Mouse (Mus musculus): Measurements from ENCODE around the gene Ldb1. TPM values are rescaled to one million over a fixed set of nuclear protein-coding genes. Genes with fewer than 3 reads are reported as not detected.
"Not testable (repeated sequence)": the region's sequence is repeated elsewhere in the genome, so short reads cannot be mapped to it uniquely, and the experiment has no call there.

Ldb1 gene
- polyA plus RNA-seq, 2 experiments from 2014 or later = 43.6 to 47.2 TPM

DNA sequence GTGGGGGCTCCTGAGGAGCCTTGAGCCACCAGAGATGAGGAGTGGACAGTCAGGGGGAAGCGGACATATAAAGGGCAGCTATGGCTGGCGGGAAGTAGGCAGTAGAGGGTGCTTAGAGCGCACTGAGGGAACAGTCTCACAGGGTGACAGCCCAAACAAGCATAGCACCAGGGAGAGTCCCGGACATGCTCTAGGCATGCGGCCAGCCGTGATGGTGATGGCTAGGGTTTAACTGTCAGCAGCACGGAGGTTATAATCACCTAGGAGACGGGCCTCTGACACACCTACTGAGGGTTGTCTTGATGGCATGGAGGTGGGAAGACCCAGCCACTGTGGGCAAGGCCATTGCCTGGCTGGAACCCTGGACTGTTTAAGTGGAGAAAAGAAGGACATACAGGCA lies 18.4 kb downstream of the Ldb1 start:
- no peak for ATAC-seq

DNA sequence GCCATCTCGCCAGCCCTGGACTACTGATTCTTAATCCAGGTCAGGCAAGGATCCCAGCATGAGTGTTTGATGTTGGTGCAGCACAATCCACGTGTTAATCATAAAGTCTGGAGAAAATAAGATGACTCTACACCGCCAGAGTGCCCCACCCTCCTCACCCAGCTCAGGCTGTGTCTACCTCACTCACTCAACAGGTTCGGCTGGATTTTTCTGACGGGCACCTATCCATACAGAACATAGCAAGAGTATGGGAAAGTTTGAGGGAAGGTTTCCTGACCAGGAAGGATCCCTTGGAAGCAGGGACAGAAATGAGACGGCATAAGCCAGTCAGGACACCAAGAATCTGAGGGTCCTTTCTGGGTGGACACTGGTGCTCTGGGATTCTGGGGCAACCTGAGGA lies 20.1 kb downstream of the Ldb1 start:
- ATAC-seq = no peak

DNA sequence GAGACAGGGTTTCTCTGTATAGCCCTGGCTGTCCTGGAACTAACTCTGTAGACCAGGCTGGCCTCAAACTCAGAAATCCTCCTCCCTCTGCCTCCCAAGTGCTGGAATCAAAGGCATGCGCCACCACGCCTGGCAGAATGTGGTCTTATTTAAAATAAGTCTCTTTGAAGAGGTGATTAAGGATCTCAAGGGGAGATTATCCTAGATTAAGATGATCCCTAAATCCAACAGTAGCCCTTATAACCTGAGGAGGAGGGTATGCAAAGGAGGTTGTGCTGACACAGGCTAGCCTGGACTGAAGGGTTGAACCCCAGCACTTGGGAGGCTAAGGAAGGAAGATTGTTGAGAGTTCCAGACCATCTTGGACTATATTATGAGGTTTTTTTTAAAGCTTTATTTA lies 29.0 kb downstream of the Ldb1 start:
- ATAC-seq = no peak

DNA sequence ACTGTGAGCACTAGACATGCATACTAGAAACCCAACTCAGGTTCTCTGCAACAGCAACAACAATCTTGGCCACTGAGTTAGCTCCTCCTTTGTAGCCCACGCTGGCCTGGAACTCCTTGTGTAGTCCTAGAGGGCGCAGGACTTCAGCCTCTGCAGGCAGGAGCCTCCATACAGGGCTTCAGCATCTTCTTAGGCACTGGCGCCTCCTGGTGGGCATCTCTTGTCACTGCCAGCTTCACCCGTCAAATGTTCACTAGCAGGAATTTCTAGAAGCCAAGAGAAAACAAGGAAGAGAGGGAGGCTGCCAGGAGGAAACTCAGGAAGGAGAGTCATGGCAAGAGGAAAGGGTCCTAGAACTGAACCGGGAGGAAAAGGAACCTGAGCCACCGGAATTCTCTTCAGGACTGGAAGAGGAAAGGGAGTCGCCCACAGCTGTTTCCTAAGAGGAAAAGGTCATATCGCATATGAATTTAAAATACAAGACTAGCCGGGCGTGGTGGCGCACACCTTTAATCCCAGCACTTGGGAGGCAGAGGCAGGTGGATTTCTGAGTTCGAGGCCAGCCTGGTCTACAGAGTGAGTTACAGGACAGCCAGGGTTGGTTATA lies 30.3 kb downstream of the Ldb1 start:
- peak; percentile 85 for ATAC-seq

DNA sequence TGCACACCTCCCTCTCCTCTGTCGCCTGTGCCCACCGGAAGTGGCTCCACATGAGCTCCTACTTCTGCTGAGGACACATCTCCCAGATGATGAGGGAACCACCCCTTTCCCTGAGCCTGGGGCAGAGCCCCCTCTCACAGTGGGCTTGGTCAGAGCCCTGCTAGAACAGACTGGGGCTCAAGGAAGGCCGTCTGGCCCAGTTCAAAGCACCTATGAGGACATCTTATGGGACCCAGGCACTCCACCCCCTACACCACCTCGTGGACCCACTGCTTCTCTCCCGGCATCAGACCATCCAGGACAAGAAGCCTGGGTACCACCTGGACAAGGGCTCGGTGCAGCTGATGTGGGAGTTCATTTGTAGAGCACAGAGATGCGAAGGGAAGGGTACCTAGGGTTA lies 39.3 kb downstream of the Ldb1 start:
- no peak for ATAC-seq

DNA sequence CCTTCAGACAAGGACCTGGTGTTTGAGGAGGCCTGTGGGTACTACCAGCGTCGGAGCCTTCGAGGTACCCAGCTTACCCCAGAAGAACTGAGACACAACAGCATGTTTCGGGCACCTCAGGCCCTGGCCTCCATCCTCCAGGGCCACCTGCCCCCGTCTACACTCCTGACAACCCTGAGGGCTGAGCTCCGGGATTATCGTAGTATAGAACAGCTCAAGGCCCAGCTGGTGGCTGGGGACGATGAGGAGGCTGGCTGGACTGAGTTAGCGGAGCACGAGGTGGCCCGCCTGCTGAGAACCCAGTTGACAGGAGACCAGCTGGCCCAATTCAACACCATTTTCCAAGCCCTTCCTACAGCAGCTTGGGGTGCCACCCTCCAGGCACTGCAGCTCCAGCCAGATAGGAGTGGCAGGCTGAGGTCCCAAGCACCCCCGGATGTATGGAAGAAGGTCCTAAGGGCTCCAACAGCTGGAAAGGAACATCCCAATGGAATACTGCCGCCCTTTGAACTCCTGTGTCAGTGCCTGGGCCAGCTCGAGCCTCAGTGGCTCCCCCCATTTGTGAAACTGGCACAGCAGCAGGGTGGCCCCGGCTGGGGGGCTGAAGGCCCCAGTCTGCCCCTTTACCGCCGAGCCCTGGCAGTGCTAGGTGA lies 40.1 kb downstream of the Ldb1 start:
- ATAC-seq = no peak

DNA sequence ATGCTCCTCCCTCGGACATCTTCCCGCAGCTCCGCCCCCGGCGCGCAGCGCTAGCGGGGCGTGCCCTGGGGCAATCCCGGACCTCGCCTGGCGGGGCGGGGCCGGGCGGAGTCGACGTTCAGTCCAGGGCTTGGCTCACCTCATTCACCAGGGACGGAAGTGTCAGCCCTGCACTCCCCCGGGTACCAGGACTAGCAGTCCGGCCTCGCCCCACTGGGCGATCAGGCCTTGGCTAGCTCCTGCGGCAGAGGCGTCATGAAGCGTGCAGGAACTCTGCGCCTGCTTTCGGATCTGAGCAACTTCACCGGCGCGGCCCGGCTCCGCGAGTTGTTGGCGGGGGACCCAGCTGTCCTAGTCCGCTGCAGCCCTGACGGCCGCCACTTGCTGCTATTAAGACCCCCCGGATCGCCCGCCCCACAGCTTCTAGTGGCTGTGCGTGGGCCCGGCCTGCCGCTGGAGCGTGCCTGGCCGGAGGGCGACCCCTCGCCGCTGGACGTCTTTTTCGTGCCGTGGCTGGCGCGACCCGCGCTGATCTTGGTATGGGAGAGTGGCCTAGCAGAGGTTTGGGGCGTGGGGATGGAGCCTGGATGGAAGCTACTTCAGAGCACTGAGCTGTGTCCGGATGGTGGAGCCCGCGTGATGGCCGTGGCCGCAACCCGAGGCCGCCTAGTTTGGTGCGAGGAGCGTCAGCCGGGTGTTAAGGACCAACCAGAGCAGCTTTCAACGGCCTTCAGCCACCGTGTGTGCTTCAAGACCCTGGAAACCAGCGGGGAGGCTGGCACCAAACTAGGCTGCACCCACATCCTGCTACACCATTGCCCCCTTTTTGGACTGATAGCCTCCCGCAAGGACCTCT lies 41.4 kb downstream of the Ldb1 start, which contains the start of gene Hps6:
Gene Hps6 (plus strand): TSS at position 138 of the 856 bp plus-strand sequence.
- ATAC-seq = peak; percentile 73

DNA sequence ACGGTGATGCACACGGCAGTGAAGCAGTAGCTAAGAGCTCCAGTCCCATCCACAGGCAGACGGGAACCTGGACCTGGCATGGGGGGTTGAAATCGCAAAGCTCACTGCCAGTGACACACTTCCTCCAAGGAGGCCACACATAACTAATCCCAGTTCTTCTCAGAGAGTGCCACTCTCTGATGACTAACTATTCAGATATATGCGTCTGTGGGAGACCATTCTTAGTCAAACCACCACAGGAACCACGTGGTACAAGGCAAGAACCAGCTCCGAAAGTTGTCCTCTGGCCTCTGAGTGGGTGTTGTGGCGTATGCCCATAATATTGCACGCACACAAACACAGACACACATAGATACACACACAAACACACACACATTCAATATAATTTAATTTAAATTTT lies 42.7 kb downstream of the Ldb1 start:
- peak; percentile 13 for ATAC-seq

DNA sequence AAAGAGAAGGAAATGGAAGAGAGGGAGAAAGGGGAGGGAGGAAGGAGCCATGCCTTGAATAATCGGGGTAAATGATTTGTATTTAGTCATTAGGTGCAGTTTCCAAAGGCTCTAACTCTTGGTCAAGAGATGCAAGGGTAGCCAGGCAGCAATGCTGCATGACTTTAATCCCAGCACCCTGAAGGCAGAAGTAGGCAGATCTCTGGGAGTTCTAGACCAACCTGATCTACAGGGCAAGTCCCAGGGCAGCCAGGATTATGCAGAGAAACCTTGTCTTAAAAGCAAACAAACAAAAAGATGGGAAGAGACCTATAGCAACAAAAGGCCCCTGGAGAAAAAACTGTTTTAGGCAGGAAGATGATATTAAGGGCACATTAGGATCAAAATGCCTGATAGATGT lies 45.6 kb downstream of the Ldb1 start:
- ATAC-seq = no peak

DNA sequence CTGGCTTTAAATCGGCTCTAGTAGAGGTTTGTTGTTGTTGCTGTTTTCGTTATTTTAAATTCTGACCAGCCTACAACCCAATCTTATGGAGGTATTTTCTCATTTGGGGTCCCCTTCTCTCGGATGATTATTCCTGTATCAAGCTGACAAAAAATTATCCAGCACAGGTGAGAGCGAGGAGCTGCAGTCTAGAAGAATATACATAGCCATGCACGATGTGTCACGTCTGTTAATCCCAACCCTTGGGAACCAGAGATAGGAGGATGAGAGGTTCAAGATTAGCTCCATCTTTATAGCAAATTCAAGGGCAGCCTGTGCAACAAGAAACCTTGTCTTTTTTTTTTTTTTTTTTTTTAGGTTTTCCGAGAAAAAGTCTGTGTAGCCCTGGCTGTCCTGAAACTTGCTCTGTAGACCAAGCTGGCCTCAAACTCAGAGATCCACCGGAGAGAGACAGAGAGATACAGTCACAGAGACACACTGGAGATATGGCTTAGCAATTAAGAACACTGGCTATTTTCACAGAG lies 46.3 kb downstream of the Ldb1 start:
- peak; percentile 13 for ATAC-seq

DNA sequence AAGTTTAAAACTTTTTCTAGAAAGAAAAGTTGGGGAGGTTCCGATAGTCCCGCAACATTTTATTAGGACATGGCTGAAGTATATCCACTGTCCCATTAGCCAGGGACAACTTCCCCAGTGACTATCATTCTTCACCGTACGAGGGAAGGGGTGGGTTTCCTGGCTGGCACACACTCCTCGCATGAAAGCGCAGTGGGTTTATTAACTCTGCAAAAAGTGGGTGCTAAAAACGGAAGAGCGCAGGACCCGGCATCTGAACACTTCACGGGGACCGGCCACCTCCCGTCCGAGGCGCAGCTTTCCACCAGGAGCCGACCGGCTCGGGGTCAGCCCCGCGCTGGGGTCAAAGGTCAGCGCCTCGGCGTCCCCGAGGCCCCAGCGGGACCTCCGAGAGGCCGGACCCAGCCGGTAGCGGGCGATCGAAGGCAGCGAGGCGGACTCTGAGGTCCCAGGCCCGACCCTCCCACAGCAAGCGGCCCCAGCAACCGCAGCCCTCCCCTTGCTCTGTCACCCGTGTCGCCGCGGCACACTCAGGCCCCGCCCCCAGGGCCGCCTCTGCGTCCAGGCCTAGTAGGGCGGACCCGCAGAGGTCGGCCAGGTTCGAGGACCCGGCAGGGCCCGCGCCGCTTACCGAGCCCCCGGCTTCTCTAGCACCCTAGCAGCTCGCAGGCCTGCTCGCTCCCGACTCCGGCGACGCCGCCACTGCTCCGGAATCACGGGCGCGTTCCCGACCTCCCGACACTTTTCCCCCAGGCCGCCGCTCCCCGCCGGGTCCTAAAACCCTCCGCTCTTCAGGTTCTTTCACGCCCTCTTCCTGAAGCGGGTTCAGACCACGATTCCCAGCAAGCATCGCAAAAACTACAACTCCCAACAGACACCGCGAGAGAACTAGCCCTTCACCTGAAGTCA lies 47.0 kb downstream of the Ldb1 start, which contains the start of gene Armh3:
Gene Armh3 (minus strand): TSS at position 704 of the 909 bp plus-strand sequence.
- ATAC-seq = peak; percentile 85

DNA sequence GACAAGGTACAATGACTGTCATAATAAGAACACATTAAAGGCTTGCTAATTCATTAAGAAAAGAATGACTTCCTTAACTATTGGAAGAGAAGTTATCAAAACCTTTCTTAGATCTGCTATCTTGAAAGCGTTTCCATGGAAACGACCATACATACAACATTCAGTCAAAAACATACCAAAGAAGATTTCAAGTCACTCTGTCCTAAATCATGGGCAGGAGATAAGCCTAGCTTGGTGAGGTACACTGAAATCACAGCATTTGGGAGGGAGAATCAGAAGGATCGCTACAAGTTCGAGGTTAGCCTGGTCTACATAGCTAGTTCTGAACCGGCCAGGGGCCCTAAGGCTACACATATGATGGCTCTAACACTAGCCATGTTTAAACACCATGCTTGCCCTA lies 47.6 kb downstream of the Ldb1 start:
- no peak for ATAC-seq

DNA sequence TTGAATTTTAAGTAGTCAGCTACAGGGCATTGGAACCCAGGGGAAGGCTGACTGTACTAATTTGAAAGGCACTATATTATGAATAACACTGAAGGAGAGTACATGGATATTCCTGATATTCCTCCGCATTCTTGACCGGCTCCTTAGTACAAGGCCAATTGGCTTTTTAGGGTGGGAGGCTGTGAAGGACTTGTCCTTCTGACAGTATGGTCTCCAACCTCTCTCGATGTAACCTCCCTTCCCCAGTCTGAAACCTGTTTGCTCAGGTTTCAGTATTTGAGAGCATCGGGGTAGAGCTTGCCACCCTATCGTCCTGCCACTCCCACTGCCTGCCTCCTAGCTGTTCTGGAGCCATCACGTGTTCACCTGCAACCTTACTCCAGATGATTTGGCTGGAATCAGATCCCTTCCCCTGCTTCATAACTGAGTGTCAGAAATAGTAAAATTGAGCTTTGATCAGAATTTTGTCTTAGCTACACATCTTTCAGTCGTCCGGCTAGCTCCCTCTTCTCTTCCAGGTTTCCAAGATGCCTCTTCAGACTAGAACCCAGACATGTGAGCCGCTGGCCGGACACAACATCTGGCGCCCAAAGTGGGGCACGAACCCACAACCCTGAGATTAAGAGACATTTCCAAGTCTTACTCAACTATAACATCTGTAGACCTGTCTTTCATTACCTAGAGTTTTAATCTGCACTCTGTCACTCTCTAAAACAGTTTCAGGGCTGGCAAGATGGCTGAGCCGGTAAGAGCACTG lies 50.9 kb downstream of the Ldb1 start:
- ATAC-seq = no peak

DNA sequence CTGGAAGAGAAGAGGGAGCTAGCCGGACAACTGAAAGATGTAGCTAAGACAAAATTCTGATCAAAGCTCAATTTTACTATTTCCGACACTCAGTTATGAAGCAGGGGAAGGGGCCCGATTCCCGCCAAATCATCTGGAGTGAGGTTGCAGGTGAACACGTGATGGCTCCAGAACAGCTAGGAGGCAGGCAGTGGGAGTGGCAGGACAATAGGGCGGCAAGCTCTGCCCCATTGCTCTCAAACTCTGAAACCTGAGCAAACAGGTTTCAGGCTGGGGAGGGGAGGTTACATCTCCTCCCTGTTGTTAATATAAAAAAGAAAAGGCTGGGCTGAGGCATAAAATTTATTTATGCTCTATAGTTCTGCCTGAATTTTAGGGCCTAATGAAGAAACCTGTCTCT lies 51.6 kb downstream of the Ldb1 start:
- not testable (repeated sequence) for ATAC-seq

DNA sequence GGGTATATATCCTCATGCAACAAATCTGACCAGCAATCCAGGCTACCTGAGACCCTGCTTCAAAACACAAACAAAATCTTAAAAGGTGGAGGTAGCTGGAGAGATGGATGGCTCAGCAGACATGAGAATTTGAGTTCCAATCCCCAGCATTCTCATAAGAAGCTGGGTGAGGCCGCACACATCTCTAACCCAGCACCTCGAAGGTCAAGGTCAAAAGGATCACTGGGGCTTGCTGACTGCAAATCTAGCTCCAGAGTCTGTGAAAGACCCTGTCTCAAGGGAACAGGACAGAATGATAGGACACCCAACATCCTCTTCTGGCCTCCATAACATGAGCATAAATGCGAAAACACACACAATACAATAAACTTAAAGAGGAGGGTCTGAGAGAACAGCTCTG lies 53.8 kb downstream of the Ldb1 start:
- no peak for ATAC-seq

DNA sequence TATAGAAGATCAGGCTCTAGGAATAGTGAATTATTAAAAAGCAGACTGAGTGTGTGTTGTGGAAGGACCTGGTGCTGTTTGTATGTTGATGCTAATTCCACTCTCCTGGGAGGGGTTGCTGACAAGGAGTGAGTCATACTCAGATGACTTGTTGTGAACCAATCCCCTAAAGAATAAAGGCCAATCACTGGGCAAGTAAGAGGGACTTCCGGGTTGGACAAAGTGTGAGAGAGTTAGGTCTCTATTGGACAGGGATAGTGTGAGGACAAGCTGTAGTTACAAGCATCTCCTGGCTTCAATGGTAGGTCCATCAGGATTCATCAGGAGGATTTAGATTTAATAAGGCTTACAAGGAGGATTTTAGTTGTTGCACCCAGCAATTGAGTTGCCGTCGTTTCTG lies 56.8 kb downstream of the Ldb1 start:
- ATAC-seq = no peak

DNA sequence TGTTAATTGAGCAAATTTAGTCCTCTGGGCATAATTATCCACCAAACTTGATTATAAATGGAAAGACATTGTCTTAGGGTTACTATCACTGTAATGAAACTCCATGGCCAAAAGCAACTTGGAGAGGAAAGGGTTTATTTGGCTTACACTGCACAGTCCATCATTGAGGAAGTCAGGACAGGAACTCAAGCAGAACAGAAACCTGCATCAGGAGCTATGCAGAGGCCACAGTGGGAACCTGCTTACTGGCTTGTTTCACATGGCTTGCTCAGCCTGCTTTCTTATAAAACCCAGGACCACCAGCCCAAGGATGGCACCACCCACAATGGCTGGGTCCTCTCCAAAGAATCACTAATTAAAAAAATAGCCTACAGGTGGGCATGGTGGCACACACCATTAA lies 60.6 kb downstream of the Ldb1 start:
- no peak for ATAC-seq

All from CD4-positive, CD25-positive, alpha-beta regulatory T cell, adult 4 months (primary cell).